ENCODE assay signal across 28 mouse cellular contexts in genomic region chr13:93755084-93755483, GRCm38 (mm10). TPM values are rescaled to one million over a fixed set of nuclear protein-coding genes. Genes with fewer than 3 reads are reported as not detected.
DNase-seq lines count a peak whose midpoint lies in the region; ATAC-seq and TF ChIP-seq lines count a peak whose summit lies in the region.
"Had no signal": no experiment of that assay in that cellular context is flagged by ENCODE, and none has a peak within 500 bp of the region (broad histone marks: within the 10 kb centered on the region; RNA-seq: fewer than 3 reads in every experiment).

No protein-coding gene starts in this region.

- no peaks in the 10 kb centered on the region for H3K79me2 ChIP-seq in C2C12 (ENCODE audit: control insufficient read depth, insufficient read depth)

- no peak overlapping the region for H3K4me2 ChIP-seq in embryonic facial prominence, embryonic 14.5 days (ENCODE audit: low read depth, low read length)
- no peak overlapping the region for H3K4me2 ChIP-seq in hindbrain, embryonic 14.5 days (replicated peaks)
- H3K4me2 ChIP-seq: forebrain, embryonic 15.5 days; heart, embryonic 15.5 days; hindbrain, embryonic 13.5 days; limb, embryonic 13.5 days; liver, embryonic 12.5 days; midbrain, embryonic 11.5 days; neural tube, embryonic 15.5 days; stomach, embryonic 15.5 days had no signal

- H3K36me3 ChIP-seq in C2C12 (ENCODE audit: control insufficient read depth, insufficient read depth) = no peaks in the 10 kb centered on the region
- H3K36me3 ChIP-seq in embryonic facial prominence, embryonic 14.5 days (ENCODE audit: control insufficient read depth, insufficient read depth, low read length) = no peaks in the 10 kb centered on the region
- no peaks in the 10 kb centered on the region for H3K36me3 ChIP-seq in hindbrain, embryonic 14.5 days (replicated peaks; ENCODE audit: control insufficient read depth, insufficient read depth)
- H3K36me3 ChIP-seq: forebrain, embryonic 10.5 days; forebrain, embryonic 15.5 days; heart, embryonic 15.5 days; hindbrain, embryonic 13.5 days; limb, embryonic 13.5 days; liver, embryonic 12.5 days; neural tube, embryonic 15.5 days; stomach, embryonic 15.5 days had no signal

- TF ChIP-seq CTCF in C2C12 (IDR thresholded peaks at IDR 0.05; ENCODE audit: control insufficient read depth, insufficient read depth, insufficient read length) = no peak

- no peaks in the 10 kb centered on the region for H3K4me1 ChIP-seq in embryonic facial prominence, embryonic 14.5 days (ENCODE audit: control insufficient read depth, insufficient read depth, low read length)
- peaks cover 7% of the 10 kb centered on the region; the same call in 1 of the 2 replicates for H3K4me1 ChIP-seq in hindbrain, embryonic 14.5 days (replicated peaks; ENCODE audit: control insufficient read depth, insufficient read depth, low read length)
- H3K4me1 ChIP-seq: heart, embryonic 15.5 days; stomach, embryonic 15.5 days had no signal

- peak; percentile 17 for DNase-seq in 3T3-L1 (ENCODE audit: low read depth, low spot score)
- DNase-seq in embryonic facial prominence, embryonic 14.5 days (ENCODE audit: low spot score) = peak; percentile 28
- DNase-seq in hindbrain, embryonic 14.5 days (ENCODE audit: low spot score) = no peak
- DNase-seq in lung, postnatal 14 days = no peak
- no peak for DNase-seq in B cell, adult 2 months
- DNase-seq: adrenal gland, adult 2 months; adrenal gland, postnatal 36 days; cerebellum, adult 18-20 months; cerebellum, postnatal 10 days; kidney, adult 11 months; kidney, postnatal 25 days; lung, adult 18-20 months; right cerebral cortex, postnatal 25 days; thymus, postnatal 14 days had no signal

- H3K9ac ChIP-seq in embryonic facial prominence, embryonic 14.5 days (ENCODE audit: low read depth, low read length) = no peak overlapping the region
- no peak overlapping the region for H3K9ac ChIP-seq in hindbrain, embryonic 14.5 days
- H3K9ac ChIP-seq: forebrain, embryonic 15.5 days; heart, embryonic 15.5 days; hindbrain, embryonic 13.5 days; limb, embryonic 13.5 days; liver, embryonic 12.5 days; neural tube, embryonic 15.5 days; stomach, embryonic 15.5 days had no signal

- H3K4me3 ChIP-seq in C2C12 (ENCODE audit: insufficient read depth, poor library complexity, severe bottlenecking) = no peak overlapping the region
- no peak overlapping the region for H3K4me3 ChIP-seq in embryonic facial prominence, embryonic 14.5 days (ENCODE audit: low read depth, low read length)
- no peak overlapping the region for H3K4me3 ChIP-seq in hindbrain, embryonic 14.5 days (replicated peaks; ENCODE audit: low read length)
- H3K4me3 ChIP-seq: forebrain, embryonic 10.5 days; forebrain, embryonic 15.5 days; heart, embryonic 15.5 days; hindbrain, embryonic 13.5 days; left cerebral cortex, adult 2 months; limb, embryonic 13.5 days; liver, embryonic 12.5 days; neural tube, embryonic 15.5 days; stomach, embryonic 15.5 days had no signal

- no peaks in the 10 kb centered on the region for H3K27me3 ChIP-seq in C2C12 (ENCODE audit: control insufficient read depth, insufficient read depth, insufficient read length)
- H3K27me3 ChIP-seq in embryonic facial prominence, embryonic 14.5 days (replicated peaks; ENCODE audit: control insufficient read depth, insufficient read depth, low read length) = no peaks in the 10 kb centered on the region
- H3K27me3 ChIP-seq in hindbrain, embryonic 14.5 days (ENCODE audit: control insufficient read depth, insufficient read depth, low read length) = no peaks in the 10 kb centered on the region
- H3K27me3 ChIP-seq: forebrain, embryonic 15.5 days; heart, embryonic 15.5 days; hindbrain, embryonic 13.5 days; limb, embryonic 13.5 days; liver, embryonic 12.5 days; neural tube, embryonic 15.5 days; stomach, embryonic 15.5 days had no signal

- no peak for ATAC-seq in embryonic facial prominence, embryonic 14.5 days (ENCODE audit: low read depth)
- ATAC-seq in megakaryocyte progenitor cell, adult 5-6 weeks (replicated peaks; ENCODE audit: poor library complexity) = peak; percentile 92
- no peak for ATAC-seq in hindbrain, embryonic 14.5 days (ENCODE audit: low FRiP score)
- ATAC-seq: forebrain, embryonic 15.5 days; liver, embryonic 12.5 days; lung, postnatal 0 days had no signal

- H3K9me3 ChIP-seq in embryonic facial prominence, embryonic 14.5 days (ENCODE audit: control insufficient read depth, low read length) = no peaks in the 10 kb centered on the region
- no peaks in the 10 kb centered on the region for H3K9me3 ChIP-seq in hindbrain, embryonic 14.5 days (ENCODE audit: control insufficient read depth, low read length)
- H3K9me3 ChIP-seq: forebrain, embryonic 10.5 days; forebrain, embryonic 15.5 days; heart, embryonic 15.5 days; hindbrain, embryonic 13.5 days; limb, embryonic 13.5 days; liver, embryonic 12.5 days; neural tube, embryonic 15.5 days; stomach, embryonic 15.5 days had no signal

- WGBS in embryonic facial prominence, embryonic 14.5 days = 53% methylated on average over 4 of the region's 4 CpGs
- WGBS in hindbrain, embryonic 14.5 days = 89% methylated on average over 4 of the region's 4 CpGs

- H3K27ac ChIP-seq in embryonic facial prominence, embryonic 14.5 days (replicated peaks; ENCODE audit: low read depth, low read length) = no peak overlapping the region
- H3K27ac ChIP-seq in hindbrain, embryonic 14.5 days = no peak overlapping the region
- H3K27ac ChIP-seq: forebrain, embryonic 10.5 days; forebrain, embryonic 15.5 days; heart, embryonic 15.5 days; hindbrain, embryonic 13.5 days; left cerebral cortex, adult 2 months; limb, embryonic 13.5 days; liver, embryonic 12.5 days; macrophage; neural tube, embryonic 15.5 days; stomach, embryonic 15.5 days had no signal

- H3K79me3 ChIP-seq in C2C12 (ENCODE audit: low read depth) = no peaks in the 10 kb centered on the region

- H3ac ChIP-seq in C2C12 (ENCODE audit: control insufficient read depth, insufficient read length, low read depth) = no peak overlapping the region

TF ChIP-seq in C2C12, 6 proteins besides CTCF, POLR2A, EP300 and RAD21:
- peak; percentile 28 for TF ChIP-seq CEBPB (IDR thresholded peaks at IDR 0.05; ENCODE audit: low read depth)
- TF ChIP-seq MYOD1 (IDR thresholded peaks at IDR 0.05; ENCODE audit: control insufficient read depth, insufficient read length, low read depth) = no peak

RNA-seq across cellular contexts. Expression of gene Arsb, which starts 16.3 kb away (rescaled TPM):
- 9.2 TPM for polyA plus RNA-seq in C2C12 (2012; fragmentation: generic; extraction: Trizol)
- polyA plus RNA-seq in embryonic facial prominence, embryonic 14.5 days (2014; fragmentation: Nextera tagmentation; extraction: Ambion mirVana) = 23.3 and 24.0 TPM in 2 replicates
- total RNA-seq in megakaryocyte progenitor cell, adult 5-6 weeks (2015) = 157 TPM in 2 replicates
- 32.4 and 33.8 TPM in 2 replicates for total RNA-seq in megakaryocyte progenitor cell, adult 5-6 weeks (2017)
- 10.9 and 12.1 TPM in 2 replicates for polyA plus RNA-seq in hindbrain, embryonic 14.5 days (2014; fragmentation: Nextera tagmentation; extraction: Ambion mirVana)

Comparison
In these comparisons a context has a peak if more than half of its experiments do, and no peak if none do; other contexts are left out.
1. DNase-seq: peak in 3T3-L1 (single experiment) and embryonic facial prominence, embryonic 14.5 days (single experiment); none in hindbrain, embryonic 14.5 days (single experiment), lung, postnatal 14 days (single experiment) and B cell, adult 2 months (0 of 2).